Mouse (Mus musculus): Measurements from ENCODE around the gene Ldhc. TPM values are rescaled to one million over a fixed set of nuclear protein-coding genes. Genes with fewer than 3 reads are reported as not detected.
"Not testable (repeated sequence)": the region's sequence is repeated elsewhere in the genome, so short reads cannot be mapped to it uniquely, and the experiment has no call there.

The Ldhc gene
- polyA plus RNA-seq, 1 experiment from 2014 or later, result 0.73 TPM

DNA sequence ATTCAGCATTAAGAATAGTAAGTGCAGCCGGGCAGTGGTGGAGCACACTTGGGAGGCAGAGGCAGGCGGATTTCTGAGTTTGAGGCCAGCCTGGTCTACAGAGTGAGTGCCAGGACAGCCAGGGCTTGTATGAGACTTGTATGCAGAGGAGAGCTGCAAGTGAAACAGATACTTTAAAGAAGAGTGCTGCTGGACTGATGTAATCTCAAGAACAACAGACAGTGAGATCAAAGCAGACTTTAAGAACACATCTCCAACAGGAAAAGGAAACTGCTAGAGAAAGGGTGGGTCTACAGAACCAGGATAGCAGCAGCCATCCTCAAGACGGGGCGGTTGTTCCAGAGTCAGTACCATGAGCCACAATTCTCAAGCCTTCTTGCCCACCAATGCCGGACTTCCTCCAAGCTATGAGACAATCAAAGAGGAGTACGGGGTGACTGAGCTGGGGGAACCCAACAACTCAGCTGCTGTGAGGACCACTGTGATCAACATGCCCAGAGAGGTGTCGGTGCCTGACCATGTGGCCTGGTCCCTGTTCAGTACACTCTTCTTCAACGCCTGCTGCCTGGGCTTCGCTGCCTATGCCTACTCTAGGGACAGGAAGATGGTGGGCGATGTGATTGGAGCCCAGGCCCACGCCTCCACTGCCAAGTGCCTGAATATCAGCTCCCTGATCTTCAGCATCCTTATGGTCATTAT is 28.7 kb upstream of the Ldhc start:
- H3K4me3 ChIP-seq (ENCODE audit: low read depth, low read length); H3K9me3 ChIP-seq (ENCODE audit: control insufficient read depth, low read length); H3K9ac ChIP-seq (ENCODE audit: low read depth, low read length); H3K36me3 ChIP-seq (ENCODE audit: control insufficient read depth, insufficient read depth, low read length); H3K27me3 ChIP-seq (replicated peaks; ENCODE audit: control insufficient read depth, insufficient read depth, low read length); H3K4me2 ChIP-seq; ATAC-seq (replicated peaks; ENCODE audit: low FRiP score); DNase-seq (ENCODE audit: low spot score): not testable (repeated sequence)
- Histone ChIP-seq H3K27ac (ENCODE audit: low read depth, low read length) (0 out of 2 replicates have a peak overlapping the region, but pooled peaks have one; percentile 33), H3K4me1 (replicated peaks; ENCODE audit: control insufficient read depth, insufficient read depth, low read length) (peaks cover 45% of the 10 kb centered on the region)
- WGBS, result 77% methylated on average over 11 of the region's 11 CpGs

GRCm38 (mm10) chr7:46833266-46833665 is 27.7 kb upstream of the Ldhc start:
- Histone ChIP-seq H3K27me3 (replicated peaks; ENCODE audit: control insufficient read depth, insufficient read depth, low read length) (no peaks in the 10 kb centered on the region), H3K9ac (ENCODE audit: low read depth, low read length) (no peak overlapping the region), H3K36me3 (ENCODE audit: control insufficient read depth, insufficient read depth, low read length) (no peaks in the 10 kb centered on the region), H3K4me1 (replicated peaks; ENCODE audit: control insufficient read depth, insufficient read depth, low read length) (peaks cover 50% of the 10 kb centered on the region), H3K9me3 (ENCODE audit: control insufficient read depth, low read length) (no peaks in the 10 kb centered on the region), H3K4me2 (peak overlapping the region; percentile 21; the same call in 1 of the 2 replicates), H3K27ac (ENCODE audit: low read depth, low read length) (peak overlapping the region; percentile 40), H3K4me3 (ENCODE audit: low read depth, low read length) (no peak overlapping the region)
- 25% methylated on average over 6 of the region's 6 CpGs for WGBS
- ATAC-seq (replicated peaks; ENCODE audit: low FRiP score) (peak; percentile 91), DNase-seq (ENCODE audit: low spot score) (peak; percentile 54)

DNA sequence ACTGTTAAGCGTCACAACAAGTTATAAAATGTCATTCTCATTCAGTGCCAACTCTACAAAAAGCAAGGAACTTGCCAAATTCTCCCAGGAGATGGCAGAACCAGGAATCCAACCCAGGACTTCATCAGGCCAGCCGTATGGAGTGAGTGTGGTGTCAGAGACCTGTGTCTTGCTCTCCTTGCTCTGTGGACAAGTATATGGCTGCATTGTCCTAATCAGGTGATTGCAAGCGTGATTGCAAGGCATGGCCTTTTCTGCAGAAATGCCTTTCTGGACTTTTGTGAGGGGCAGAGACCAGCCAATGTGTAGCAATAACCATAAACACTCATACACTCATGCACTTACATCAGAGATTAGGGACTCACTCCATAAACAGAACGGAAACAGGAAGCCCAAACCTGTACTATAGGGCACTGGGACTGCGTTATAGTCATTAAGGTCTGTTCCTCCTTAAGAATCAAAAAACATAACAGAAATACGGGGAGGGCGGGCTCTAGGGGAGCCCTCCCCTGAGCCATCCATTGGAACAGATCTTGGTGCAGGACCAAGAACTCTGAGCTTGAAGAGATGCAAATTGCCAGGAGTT is 27.2 kb upstream of the Ldhc start:
- H3K9me3 ChIP-seq (ENCODE audit: control insufficient read depth, low read length), result no peaks in the 10 kb centered on the region
- peak overlapping the region; percentile 40 for H3K27ac ChIP-seq (ENCODE audit: low read depth, low read length)
- ATAC-seq (replicated peaks; ENCODE audit: low FRiP score) (no peak), DNase-seq (ENCODE audit: low spot score) (no peak)
- H3K4me2 ChIP-seq, result peak overlapping the region; percentile 21; the same call in 1 of the 2 replicates
- H3K9ac ChIP-seq (ENCODE audit: low read depth, low read length), result no peak overlapping the region
- WGBS, result 70% methylated on average over 7 of the region's 7 CpGs
- H3K27me3 ChIP-seq (replicated peaks; ENCODE audit: control insufficient read depth, insufficient read depth, low read length), result no peaks in the 10 kb centered on the region
- no peak overlapping the region for H3K4me3 ChIP-seq (ENCODE audit: low read depth, low read length)
- peaks cover 55% of the 10 kb centered on the region for H3K4me1 ChIP-seq (replicated peaks; ENCODE audit: control insufficient read depth, insufficient read depth, low read length)
- H3K36me3 ChIP-seq (ENCODE audit: control insufficient read depth, insufficient read depth, low read length), result no peaks in the 10 kb centered on the region

- no peak for DNase-seq (ENCODE audit: low spot score)
- 71% methylated on average over 13 of the region's 14 CpGs for WGBS
- no peak overlapping the region for H3K27ac ChIP-seq (ENCODE audit: low read depth, low read length)
- no peak overlapping the region for H3K9ac ChIP-seq (ENCODE audit: low read depth, low read length)
- no peaks in the 10 kb centered on the region for H3K27me3 ChIP-seq (replicated peaks; ENCODE audit: control insufficient read depth, insufficient read depth, low read length)
- no peaks in the 10 kb centered on the region for H3K9me3 ChIP-seq (ENCODE audit: control insufficient read depth, low read length)
- no peak for ATAC-seq (replicated peaks; ENCODE audit: low FRiP score)
- peaks cover 66% of the 10 kb centered on the region for H3K4me1 ChIP-seq (replicated peaks; ENCODE audit: control insufficient read depth, insufficient read depth, low read length)
- no peak overlapping the region for H3K4me2 ChIP-seq
- no peaks in the 10 kb centered on the region for H3K36me3 ChIP-seq (ENCODE audit: control insufficient read depth, insufficient read depth, low read length)
- H3K4me3 ChIP-seq (ENCODE audit: low read depth, low read length), result no peak overlapping the region
Measured at GRCm38 (mm10) chr7:46834994-46835610, 25.9 kb upstream of the Ldhc start.

GRCm38 (mm10) chr7:46836357-46836756 is 24.6 kb upstream of the Ldhc start:
- Histone ChIP-seq H3K4me3 (ENCODE audit: low read depth, low read length) (no peak overlapping the region), H3K36me3 (ENCODE audit: control insufficient read depth, insufficient read depth, low read length) (no peaks in the 10 kb centered on the region), H3K4me2 (no peak overlapping the region), H3K9ac (ENCODE audit: low read depth, low read length) (no peak overlapping the region), H3K27me3 (replicated peaks; ENCODE audit: control insufficient read depth, insufficient read depth, low read length) (no peaks in the 10 kb centered on the region), H3K9me3 (ENCODE audit: control insufficient read depth, low read length) (no peaks in the 10 kb centered on the region), H3K4me1 (replicated peaks; ENCODE audit: control insufficient read depth, insufficient read depth, low read length) (peaks cover 58% of the 10 kb centered on the region), H3K27ac (ENCODE audit: low read depth, low read length) (no peak overlapping the region)
- 72% methylated on average over 5 of the region's 5 CpGs for WGBS
- DNase-seq (ENCODE audit: low spot score) (no peak), ATAC-seq (replicated peaks; ENCODE audit: low FRiP score) (no peak)

GRCm38 (mm10) chr7:46837073-46837472 is 23.9 kb upstream of the Ldhc start:
- no peak overlapping the region for H3K9ac ChIP-seq (ENCODE audit: low read depth, low read length)
- H3K9me3 ChIP-seq (ENCODE audit: control insufficient read depth, low read length), result no peaks in the 10 kb centered on the region
- H3K36me3 ChIP-seq (ENCODE audit: control insufficient read depth, insufficient read depth, low read length), result no peaks in the 10 kb centered on the region
- DNase-seq (ENCODE audit: low spot score) (no peak), ATAC-seq (replicated peaks; ENCODE audit: low FRiP score) (no peak)
- WGBS, result 67% methylated on average over 5 of the region's 5 CpGs
- no peak overlapping the region for H3K27ac ChIP-seq (ENCODE audit: low read depth, low read length)
- peaks cover 56% of the 10 kb centered on the region for H3K4me1 ChIP-seq (replicated peaks; ENCODE audit: control insufficient read depth, insufficient read depth, low read length)
- H3K4me3 ChIP-seq (ENCODE audit: low read depth, low read length), result no peak overlapping the region
- H3K4me2 ChIP-seq, result no peak overlapping the region
- no peaks in the 10 kb centered on the region for H3K27me3 ChIP-seq (replicated peaks; ENCODE audit: control insufficient read depth, insufficient read depth, low read length)

DNA sequence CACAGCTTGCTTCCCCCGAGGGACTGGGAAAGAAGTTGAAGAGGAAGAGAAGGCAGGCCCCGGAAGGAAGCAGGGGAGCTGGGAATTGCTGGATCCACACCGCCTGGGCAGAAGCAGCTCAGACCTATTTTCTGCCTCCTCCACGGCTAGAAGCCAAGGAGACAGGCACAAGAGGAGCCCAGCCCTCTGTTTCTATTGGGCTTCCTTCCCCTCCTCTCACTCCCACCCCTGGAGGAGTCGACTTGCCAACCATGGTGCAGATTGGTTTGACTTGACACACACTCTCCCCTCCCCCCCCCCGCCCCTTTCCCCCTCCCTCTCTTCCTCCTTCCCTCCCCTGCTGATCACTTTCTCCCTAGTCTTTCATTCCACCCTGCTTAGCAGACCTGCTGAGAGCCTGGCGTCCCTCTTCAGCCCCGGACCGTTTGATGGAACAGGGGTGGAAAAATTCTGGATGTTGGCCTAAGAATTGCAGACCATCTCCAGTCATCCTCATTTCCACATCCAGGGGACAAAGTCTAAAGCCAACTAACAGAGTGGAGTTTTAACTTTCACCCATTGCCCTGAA is 22.8 kb upstream of the Ldhc start:
- no peaks in the 10 kb centered on the region for H3K36me3 ChIP-seq (ENCODE audit: control insufficient read depth, insufficient read depth, low read length)
- DNase-seq (ENCODE audit: low spot score) (no peak), ATAC-seq (replicated peaks; ENCODE audit: low FRiP score) (peak; percentile 26; the same call in 1 of the 2 replicates)
- H3K9ac ChIP-seq (ENCODE audit: low read depth, low read length), result peak overlapping the region; percentile 43; the same call in 1 of the 2 replicates
- WGBS, result 5% methylated on average over 9 of the region's 9 CpGs
- peak overlapping the region; percentile 57 for H3K27ac ChIP-seq (ENCODE audit: low read depth, low read length)
- H3K27me3 ChIP-seq (replicated peaks; ENCODE audit: control insufficient read depth, insufficient read depth, low read length), result no peaks in the 10 kb centered on the region
- peaks cover 47% of the 10 kb centered on the region for H3K4me1 ChIP-seq (replicated peaks; ENCODE audit: control insufficient read depth, insufficient read depth, low read length)
- H3K4me3 ChIP-seq (ENCODE audit: low read depth, low read length), result no peak overlapping the region
- H3K9me3 ChIP-seq (ENCODE audit: control insufficient read depth, low read length), result no peaks in the 10 kb centered on the region
- H3K4me2 ChIP-seq, result peak overlapping the region; percentile 45

DNA sequence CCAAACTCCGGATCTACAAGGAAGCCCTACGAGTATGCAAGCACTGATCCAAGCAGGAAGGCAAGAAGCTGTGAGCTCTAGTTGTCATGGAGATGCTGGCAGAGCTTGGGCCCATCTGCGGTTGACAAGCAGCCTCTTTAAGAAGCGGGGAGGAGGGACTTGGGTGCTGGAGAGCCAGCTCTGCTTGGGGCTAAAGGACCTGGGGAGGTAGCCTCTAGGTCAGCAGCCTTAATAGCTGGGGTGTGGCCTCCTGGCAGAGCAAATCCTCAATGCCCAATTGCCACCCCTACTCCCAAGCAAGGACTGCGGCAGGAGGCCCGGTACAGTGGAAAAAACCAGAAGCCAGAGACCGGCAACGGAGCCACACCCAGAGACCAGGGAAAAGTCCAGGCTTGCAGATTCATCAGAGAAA is 22.1 kb upstream of the Ldhc start:
- 4% methylated on average over 8 of the region's 8 CpGs for WGBS
- peaks cover 43% of the 10 kb centered on the region for H3K4me1 ChIP-seq (replicated peaks; ENCODE audit: control insufficient read depth, insufficient read depth, low read length)
- H3K4me3 ChIP-seq (ENCODE audit: low read depth, low read length), result no peak overlapping the region
- ATAC-seq (replicated peaks; ENCODE audit: low FRiP score) (peak; percentile 35; the same call in 1 of the 2 replicates), DNase-seq (ENCODE audit: low spot score) (no peak)
- H3K27me3 ChIP-seq (replicated peaks; ENCODE audit: control insufficient read depth, insufficient read depth, low read length), result no peaks in the 10 kb centered on the region
- peak overlapping the region; percentile 39; the same call in 1 of the 2 replicates for H3K9ac ChIP-seq (ENCODE audit: low read depth, low read length)
- H3K27ac ChIP-seq (ENCODE audit: low read depth, low read length), result peak overlapping the region; percentile 57; the same call in 1 of the 2 replicates
- no peaks in the 10 kb centered on the region for H3K9me3 ChIP-seq (ENCODE audit: control insufficient read depth, low read length)
- H3K4me2 ChIP-seq, result peak overlapping the region; percentile 45
- H3K36me3 ChIP-seq (ENCODE audit: control insufficient read depth, insufficient read depth, low read length), result no peaks in the 10 kb centered on the region
